Mouse (Mus musculus) erythroblast, embryonic 14.5 days (primary cell): ENCODE results near the gene Inhbb.

ENCODE experiments used
- GATA1 ChIP-seq: IDR thresholded peaks from 2 replicates; pipeline ENCODE4 v1.6.1; 2012; ENCODE audit warnings: low read length, inconsistent platforms, mixed read lengths
- TAL1 ChIP-seq: IDR thresholded peaks from 3 replicates; pipeline ENCODE4 v1.6.1; 2012; ENCODE audit warnings: low read length, inconsistent platforms, mixed read lengths

- TF ChIP-seq TAL1 (no peak), GATA1 (no peak)
Measured at GRCm38 (mm10) chr1:119423510-119423909, 1.5 kb upstream of the Inhbb start.
